Comparison of ENCODE assay signal across 16 mouse cellular contexts in genomic region chr11:109349652-109350316, GRCm38 (mm10). TPM values are rescaled to one million over a fixed set of nuclear protein-coding genes. Genes with fewer than 3 reads are reported as not detected.
DNase-seq lines count a peak whose midpoint lies in the region; ATAC-seq and TF ChIP-seq lines count a peak whose summit lies in the region.
"Had no signal": no experiment of that assay in that cellular context is flagged by ENCODE, and none has a peak within 500 bp of the region (broad histone marks: within the 10 kb centered on the region; RNA-seq: fewer than 3 reads in every experiment).

No protein-coding gene starts in this region.

- WGBS in midbrain, embryonic 10.5 days, result 64% methylated on average over 5 of the region's 5 CpGs

- H3K27ac ChIP-seq in midbrain, embryonic 10.5 days (replicated peaks), result no peak overlapping the region
- H3K27ac ChIP-seq: hindbrain, embryonic 10.5 days; midbrain, embryonic 12.5 days had no signal

- 0 out of 2 replicates have a peak, but pooled peaks cover 2% of the 10 kb centered on the region for H3K27me3 ChIP-seq in G1E (ENCODE audit: insufficient read depth, low read length)
- no peaks in the 10 kb centered on the region for H3K27me3 ChIP-seq in midbrain, embryonic 10.5 days (ENCODE audit: low read depth, poor library complexity, severe bottlenecking)
- H3K27me3 ChIP-seq: midbrain, embryonic 12.5 days; Patski had no signal

- H3K4me3 ChIP-seq in G1E (ENCODE audit: low read depth, low read length), result no peak overlapping the region
- H3K4me3 ChIP-seq in midbrain, embryonic 10.5 days, result no peak overlapping the region
- H3K4me3 ChIP-seq: hindbrain, embryonic 10.5 days; midbrain, embryonic 12.5 days had no signal

- peaks cover 47% of the 10 kb centered on the region for H3K4me1 ChIP-seq in G1E (ENCODE audit: insufficient read depth, low read depth, low read length)
- H3K4me1 ChIP-seq in midbrain, embryonic 10.5 days, result peaks cover 23% of the 10 kb centered on the region

- no peaks in the 10 kb centered on the region for H3K9me3 ChIP-seq in G1E (replicated peaks)
- H3K9me3 ChIP-seq in midbrain, embryonic 10.5 days (replicated peaks), result no peaks in the 10 kb centered on the region
- H3K9me3 ChIP-seq: hindbrain, embryonic 10.5 days; midbrain, embryonic 12.5 days had no signal

- no peaks in the 10 kb centered on the region for H3K36me3 ChIP-seq in G1E (replicated peaks)
- no peaks in the 10 kb centered on the region for H3K36me3 ChIP-seq in midbrain, embryonic 10.5 days
- H3K36me3 ChIP-seq: hindbrain, embryonic 10.5 days; midbrain, embryonic 12.5 days had no signal

- no peak for TF ChIP-seq CTCF in G1E (IDR thresholded peaks at IDR 0.05; ENCODE audit: low read depth, low read length)

- peak; percentile 31 for ATAC-seq in G1E (ENCODE audit: extremely low read depth, insufficient number of reproducible peaks, low FRiP score, poor library complexity, severe bottlenecking)
- ATAC-seq in megakaryocyte-erythroid progenitor cell, adult 5-6 weeks (replicated peaks; ENCODE audit: low FRiP score, low TSS enrichment, poor library complexity, severe bottlenecking), result peak; percentile 48
- ATAC-seq: forebrain, postnatal 0 days; Patski had no signal

- peak; percentile 11 for DNase-seq in cerebellum, adult 9-10 months
- no peak for DNase-seq in cerebellum, postnatal 14 days
- DNase-seq in G1E (ENCODE audit: low spot score), result no peak
- peak; percentile 86 for DNase-seq in kidney, adult 9 months
- DNase-seq in c-Kit-positive CD71-positive TER-119-positive erythroid progenitor cells, embryonic 14.5 days (ENCODE audit: low spot score), result no peak
- DNase-seq in T-cell, adult 2 months (ENCODE audit: low spot score), result no peak
- no peak for DNase-seq in midbrain, embryonic 10.5 days (ENCODE audit: low spot score)
- DNase-seq: B cell, adult 2 months; cerebellum, postnatal 25 days; forebrain, postnatal 0 days; layer of hippocampus, postnatal 36 days; thymus, adult 18-20 months had no signal

RNA-seq across cellular contexts. Expression of gene Gna13, which starts 12.8 kb away (rescaled TPM):
- total RNA-seq in G1E (2014; fragmentation: Nextera tagmentation) (93.2 and 98.1 TPM in 2 replicates), G1E (2017) (80.4 and 87.2 TPM in 2 replicates)
- polyA plus RNA-seq in G1E (2012), result 29.6 and 43.3 TPM in 2 replicates
- total RNA-seq in megakaryocyte-erythroid progenitor cell, adult 5-6 weeks (2014; fragmentation: Nextera tagmentation), result 34.0 and 40.6 TPM in 2 replicates
- total RNA-seq in megakaryocyte-erythroid progenitor cell, adult 5-6 weeks (2017), result 36.7 and 37.1 TPM in 2 replicates
- 16.9 and 18.8 TPM in 2 replicates for polyA plus RNA-seq in midbrain, embryonic 10.5 days (2016; fragmentation: Nextera tagmentation; extraction: Ambion mirVana)

RNA-seq across cellular contexts. Expression of gene Rgs9, which starts 51.9 kb away (rescaled TPM):
- total RNA-seq in G1E (2014; fragmentation: Nextera tagmentation) (not detected in 2 replicates), G1E (2017) (0.06 and 0.22 TPM in 2 replicates)
- not detected in 2 replicates for polyA plus RNA-seq in G1E (2012)
- total RNA-seq in megakaryocyte-erythroid progenitor cell, adult 5-6 weeks (2014; fragmentation: Nextera tagmentation), result 0.24 TPM in 1 of 2 replicates, not detected in the other
- total RNA-seq in megakaryocyte-erythroid progenitor cell, adult 5-6 weeks (2017), result not detected in 2 replicates
- polyA plus RNA-seq in midbrain, embryonic 10.5 days (2016; fragmentation: Nextera tagmentation; extraction: Ambion mirVana), result 1.6 and 2.2 TPM in 2 replicates

Comparison
In these comparisons a context has a peak if more than half of its experiments do, and no peak if none do; other contexts are left out.
1. DNase-seq: peak in cerebellum, adult 9-10 months (single experiment) and kidney, adult 9 months (single experiment); none in cerebellum, postnatal 14 days (0 of 2), G1E (single experiment), c-Kit-positive CD71-positive TER-119-positive erythroid progenitor cells, embryonic 14.5 days (single experiment), T-cell, adult 2 months (single experiment) and midbrain, embryonic 10.5 days (single experiment).